Mouse (Mus musculus) CH12.LX (cell line): ENCODE results near the gene Kat8. TPM values are rescaled to one million over a fixed set of nuclear protein-coding genes. Genes with fewer than 3 reads are reported as not detected.

Experiments used
- DNase-seq: peaks from one replicate; pipeline ENCODE4 v3.0.0-alpha.2; 2013; ENCODE audit errors: extremely low read depth
- H3K27ac ChIP-seq: 2 replicates; pipeline ENCODE4 v1.5.1; 2012; ENCODE audit warnings: low read depth, mild to moderate bottlenecking, control low read depth, moderate library complexity; ENCODE audit not compliant: insufficient read depth
- H3K27me3 ChIP-seq: replicated peaks from 2 replicates; pipeline ENCODE3; 2012; ENCODE audit warnings: inconsistent platforms
- H3K36me3 ChIP-seq, 2 experiments: replicated peaks in 1 of 2; 2 replicates each; pipeline versions ENCODE3 to v1.6.1; 2012; ENCODE audit warnings: inconsistent platforms in 1 of 2, low read length in 1 of 2, mild to moderate bottlenecking in 1 of 2, mixed read lengths in 1 of 2, moderate library complexity in 1 of 2; ENCODE audit not compliant: control insufficient read depth in 1 of 2, insufficient read depth in 1 of 2
- H3K4me1 ChIP-seq, 2 experiments: 2 replicates each; pipeline ENCODE4 v1.6.1; 2012; ENCODE audit warnings: inconsistent platforms in 1 of 2, moderate library complexity in 1 of 2; ENCODE audit not compliant: insufficient read depth in 2 of 2, control insufficient read depth in 1 of 2
- H3K4me2 ChIP-seq: 2 replicates; pipeline ENCODE4 v1.6.1; 2012; ENCODE audit warnings: low read depth, mild to moderate bottlenecking, control low read depth; ENCODE audit not compliant: poor library complexity, insufficient read depth, severe bottlenecking
- H3K4me3 ChIP-seq, 3 experiments: fragments of 150-350 bp in 1 of 3; sonication (generic) in 1 of 3; replicated peaks in 1 of 3; 2 replicates each; pipeline versions ENCODE3 to v1.5.1; 2011 to 2012; ENCODE audit warnings: low read depth in 2 of 3, low read length in 2 of 3, mild to moderate bottlenecking in 2 of 3, moderate library complexity in 2 of 3, control low read depth in 1 of 3, improper control_type of control experiment in 1 of 3, inconsistent platforms in 1 of 3, mixed read lengths in 1 of 3; ENCODE audit not compliant: poor library complexity in 1 of 3
- H3K79me2 ChIP-seq: replicated peaks from 2 replicates; pipeline ENCODE4 v1.6.1; 2012; ENCODE audit warnings: mild to moderate bottlenecking, moderate library complexity; ENCODE audit not compliant: control insufficient read depth, poor library complexity, insufficient read depth, severe bottlenecking; ENCODE audit errors: extremely low read depth
- H3K9ac ChIP-seq: 2 replicates; pipeline ENCODE4 v1.6.1; 2012; ENCODE audit warnings: low read depth, mild to moderate bottlenecking, control low read depth, moderate library complexity; ENCODE audit not compliant: insufficient read depth
- H3K9me3 ChIP-seq: replicated peaks from 2 replicates; pipeline ENCODE3; 2012; ENCODE audit warnings: low read length, inconsistent platforms, mixed read lengths
- BHLHE40 ChIP-seq: IDR thresholded peaks from 2 replicates; pipeline ENCODE4 v1.6.1; 2011; ENCODE audit warnings: mild to moderate bottlenecking, low read depth, low read length, improper control_type of control experiment
- CHD1 ChIP-seq: IDR thresholded peaks from 2 replicates; pipeline ENCODE4 v1.6.1; 2012; ENCODE audit warnings: low read depth, low read length, improper control_type of control experiment, inconsistent platforms
- CHD2 ChIP-seq: IDR thresholded peaks from 2 replicates; pipeline ENCODE4 v1.6.1; 2011; ENCODE audit warnings: low read length, improper control_type of control experiment
- CTCF ChIP-seq, 2 experiments: IDR thresholded peaks in 1 of 2; conservative IDR thresholded peaks in 1 of 2; 2 replicates each; pipeline ENCODE4 v1.5.1; 2011 to 2012; ENCODE audit warnings: low read depth in 2 of 2, low read length in 2 of 2, improper control_type of control experiment in 1 of 2, inconsistent platforms in 1 of 2, mild to moderate bottlenecking in 1 of 2, moderate library complexity in 1 of 2
- E2F4 ChIP-seq: IDR thresholded peaks from 2 replicates; pipeline ENCODE4 v1.6.1; 2011; ENCODE audit warnings: low read depth, low read length, improper control_type of control experiment; ENCODE audit not compliant: insufficient replicate concordance
- ELF1 ChIP-seq: IDR thresholded peaks from 2 replicates; pipeline ENCODE4 v1.6.1; 2014; ENCODE audit warnings: low read depth, mild to moderate bottlenecking, inconsistent platforms, low read length, improper control_type of control experiment
- EP300 ChIP-seq: IDR thresholded peaks from 2 replicates; pipeline ENCODE4 v1.6.1; 2011; ENCODE audit warnings: low read length, improper control_type of control experiment
- IRF4 ChIP-seq: IDR thresholded peaks from 2 replicates; pipeline ENCODE4 v1.6.1; 2014; ENCODE audit warnings: low read depth, mild to moderate bottlenecking, inconsistent platforms, low read length, improper control_type of control experiment
- JUN ChIP-seq: IDR thresholded peaks from 2 replicates; pipeline ENCODE4 v1.6.1; 2011; ENCODE audit warnings: low read depth, mild to moderate bottlenecking, low read length, improper control_type of control experiment, moderate library complexity; ENCODE audit not compliant: insufficient read depth
- MAX ChIP-seq: IDR thresholded peaks from 2 replicates; pipeline ENCODE4 v1.6.1; 2011; ENCODE audit warnings: low read length, improper control_type of control experiment
- MXI1 ChIP-seq: IDR thresholded peaks from 2 replicates; pipeline ENCODE4 v1.6.1; 2011; ENCODE audit warnings: mild to moderate bottlenecking, low read depth, low read length, improper control_type of control experiment
- PAX5 ChIP-seq: IDR thresholded peaks from 2 replicates; pipeline ENCODE4 v1.6.1; 2012; ENCODE audit warnings: low read length, inconsistent platforms, mixed read lengths
- POLR2A ChIP-seq: IDR thresholded peaks from 2 replicates; pipeline ENCODE4 v1.6.1; 2011; ENCODE audit warnings: low read depth, mild to moderate bottlenecking, improper control_type of control experiment, low read length
- POLR2AphosphoS2 ChIP-seq: IDR thresholded peaks from 2 replicates; pipeline ENCODE4 v1.6.1; 2011; ENCODE audit warnings: low read depth, low read length, improper control_type of control experiment
- SIN3A ChIP-seq: IDR thresholded peaks from 2 replicates; pipeline ENCODE4 v1.6.1; 2012; ENCODE audit warnings: low read length, improper control_type of control experiment, inconsistent platforms
- TBP ChIP-seq: conservative IDR thresholded peaks from 2 replicates; pipeline ENCODE4 v1.6.1; 2011; ENCODE audit warnings: low read depth, low read length, improper control_type of control experiment
- UBTF ChIP-seq: IDR thresholded peaks from 2 replicates; pipeline ENCODE4 v1.6.1; 2012; ENCODE audit warnings: low read depth, mild to moderate bottlenecking, inconsistent platforms, low read length, improper control_type of control experiment, moderate library complexity
- USF1 ChIP-seq: IDR thresholded peaks from 2 replicates; pipeline ENCODE4 v1.6.1; 2014; ENCODE audit warnings: low read depth, mild to moderate bottlenecking, inconsistent platforms, low read length, improper control_type of control experiment
- USF2 ChIP-seq: conservative IDR thresholded peaks from 2 replicates; pipeline ENCODE4 v1.6.1; 2011; ENCODE audit warnings: low read depth, low read length, improper control_type of control experiment
- ZC3H11A ChIP-seq: IDR thresholded peaks from 2 replicates; pipeline ENCODE4 v1.6.1; 2012; ENCODE audit warnings: low read depth, mild to moderate bottlenecking, inconsistent platforms, low read length, improper control_type of control experiment
- ZKSCAN1 ChIP-seq: IDR thresholded peaks from 2 replicates; pipeline ENCODE4 v1.6.1; 2012; ENCODE audit warnings: low read depth, inconsistent platforms, low read length, improper control_type of control experiment, borderline replicate concordance
- ZNF384 ChIP-seq: IDR thresholded peaks from 2 replicates; pipeline ENCODE4 v1.6.1; 2012; ENCODE audit warnings: low read depth, low read length, improper control_type of control experiment, inconsistent platforms
- dilution Hi-C: fragments of 300-500 bp; cut with MboI; formaldehyde crosslinking; loops from 2 replicates; pipeline ENCODE4 v1.14.3; 2020; ENCODE audit warnings: low sequenced_read_pairs; ENCODE audit not compliant: extremely low pct_unique_long_range_greater_than_20kb, extremely low pct_ligation_motif_present
- in situ Hi-C: fragments of 300-500 bp; cut with MboI; formaldehyde crosslinking; loops from 3 replicates; pipeline ENCODE4 v1.14.3; 2019; ENCODE audit warnings: low sequenced_read_pairs, low pct_ligation_motif_present, low pct_unique_long_range_greater_than_20kb, mixed read lengths
- polyA plus RNA-seq: library from polyadenylated mRNA; unstranded; fragments of >175 nt; gene quantifications from 2 replicates; pipeline ENCODE4 v1.2.1, GENCODE M21; 2012; ENCODE audit warnings: low read depth; ENCODE audit not compliant: insufficient read length
- total RNA-seq, 2 experiments: library from RNA; depleted of rRNA; stranded (reverse); fragments of 300-350 nt in 1 of 2; fragments of >200 nt in 1 of 2; gene quantifications; 2 replicates each; pipeline ENCODE4 v1.2.3; 2012 to 2014

Kat8 gene
- total and polyA plus RNA-seq, 3 experiments, result 18.0 to 30.3 (median 22.9) TPM

- no peaks in the 10 kb centered on the region for H3K27me3 ChIP-seq
- no peaks in the 10 kb centered on the region for H3K79me2 ChIP-seq
- peaks cover 19 to 54% of the 10 kb centered on the region in 2 experiments for H3K36me3 ChIP-seq
- no peaks in the 10 kb centered on the region for H3K9me3 ChIP-seq
- H3K4me2 ChIP-seq, result no peak overlapping the region
- in situ Hi-C loops (loop anchor here (10.0 kb wide), 1 partner anchor 1221 kb away; the partner anchor contains the start of gene Coro1a), dilution Hi-C loops (no loop called here)
- DNase-seq, result no peak
- no peak overlapping the region for H3K4me3 ChIP-seq
- TF ChIP-seq USF2, result no peak
- no peak for TF ChIP-seq CTCF (conservative IDR thresholded peaks at IDR 0.05 in 1 of 2, IDR thresholded peaks at IDR 0.05 in 1 of 2; ENCODE audit: low read depth in 2 of 2, low read length in 2 of 2)
- TF ChIP-seq SIN3A, result no peak
- no peak for TF ChIP-seq POLR2A
- TF ChIP-seq CHD2, result no peak
- TF ChIP-seq USF1, result no peak
- no peak for TF ChIP-seq PAX5
- TF ChIP-seq POLR2AphosphoS2, result no peak
- TF ChIP-seq EP300, result no peak
- TF ChIP-seq IRF4, result no peak
- no peak for TF ChIP-seq ELF1
- TF ChIP-seq BHLHE40, result no peak
- no peak for TF ChIP-seq UBTF
- no peak overlapping the region for H3K9ac ChIP-seq
- H3K4me1 ChIP-seq, result peaks cover 5 to 30% of the 10 kb centered on the region in 2 experiments
- H3K27ac ChIP-seq, result no peak overlapping the region
Measured at GRCm38 (mm10) chr7:127926066-127926465, 13.8 kb downstream of the Kat8 start.

- Histone ChIP-seq H3K36me3 (peaks cover 19 to 54% of the 10 kb centered on the region in 2 experiments), H3K27ac (no peak overlapping the region), H3K4me2 (no peak overlapping the region), H3K9ac (no peak overlapping the region), H3K4me1 (peaks cover 5 to 29% of the 10 kb centered on the region in 2 experiments), H3K27me3 (no peaks in the 10 kb centered on the region), H3K4me3 (no peak overlapping the region), H3K9me3 (no peaks in the 10 kb centered on the region), H3K79me2 (no peaks in the 10 kb centered on the region)
- dilution Hi-C loops, result no loop called here
- DNase-seq, result no peak
- in situ Hi-C loops, result loop anchor here (10.0 kb wide), 1 partner anchor 1222 kb away; the partner anchor contains the start of gene Coro1a
- no peak for TF ChIP-seq TBP
- no peak for TF ChIP-seq CHD1
- TF ChIP-seq USF1, result no peak
- no peak for TF ChIP-seq JUN
- no peak for TF ChIP-seq ZC3H11A
- TF ChIP-seq MAX, result no peak
- TF ChIP-seq MXI1, result no peak
- TF ChIP-seq ZNF384, result no peak
- no peak for TF ChIP-seq ZKSCAN1
- TF ChIP-seq E2F4, result no peak
- no peak for TF ChIP-seq EP300
Measured at GRCm38 (mm10) chr7:127926846-127927245, 14.5 kb downstream of the Kat8 start.
